Comparison of ENCODE assay signal across 8 mouse cellular contexts in genomic region chr15:79441331-79442256, GRCm38 (mm10). TPM values are rescaled to one million over a fixed set of nuclear protein-coding genes. Genes with fewer than 3 reads are reported as not detected.
DNase-seq lines count a peak whose midpoint lies in the region; ATAC-seq and TF ChIP-seq lines count a peak whose summit lies in the region.

No protein-coding gene starts in this region.

- H3K4me3 ChIP-seq in ES-Bruce4 (ENCODE audit: low read depth, low read length), result peak overlapping the region; percentile 67
- H3K4me3 ChIP-seq in forebrain, embryonic 14.5 days (ENCODE audit: low read depth, low read length), result peak overlapping the region; percentile 98
- H3K4me3 ChIP-seq in lung, embryonic 14.5 days (ENCODE audit: low read depth, low read length), result peak overlapping the region; percentile 88
- H3K4me3 ChIP-seq in thymus, adult 2 months (ENCODE audit: control insufficient read depth, insufficient read depth, low read length), result peak overlapping the region; percentile 67

- ATAC-seq in forebrain, embryonic 14.5 days, result peak; percentile 81
- peak; percentile 59 for ATAC-seq in lung, embryonic 14.5 days (ENCODE audit: insufficient read depth)
- ATAC-seq in neutrophil, adult 5-6 weeks (ENCODE audit: extremely low read depth, insufficient number of reproducible peaks, low FRiP score, poor library complexity, severe bottlenecking), result peak; percentile 36; the same call in 1 of the 2 replicates

- peak overlapping the region; percentile 95 for H3K9ac ChIP-seq in ES-Bruce4 (ENCODE audit: low read depth, poor library complexity, severe bottlenecking)
- peak overlapping the region; percentile 100 for H3K9ac ChIP-seq in forebrain, embryonic 14.5 days (ENCODE audit: low read length)
- peak overlapping the region; percentile 99 for H3K9ac ChIP-seq in lung, embryonic 14.5 days

- H3K4me2 ChIP-seq in forebrain, embryonic 14.5 days (ENCODE audit: low read length), result peak overlapping the region; percentile 86
- peak overlapping the region; percentile 65 for H3K4me2 ChIP-seq in lung, embryonic 14.5 days

- no peak for TF ChIP-seq EP300 in ES-Bruce4 (IDR thresholded peaks at IDR 0.05; ENCODE audit: insufficient read depth, low read depth, low read length)

- WGBS in forebrain, embryonic 14.5 days, result under 1% methylated on average over 57 of the region's 107 CpGs
- under 1% methylated on average over 87 of the region's 107 CpGs for WGBS in lung, embryonic 14.5 days
- 1% methylated on average over 100 of the region's 107 CpGs for WGBS in thymus, adult 2 months

- H3K27ac ChIP-seq in ES-Bruce4 (ENCODE audit: insufficient read depth, low read length), result 0 out of 2 replicates have a peak overlapping the region, but pooled peaks have one; percentile 24
- H3K27ac ChIP-seq in forebrain, embryonic 14.5 days (ENCODE audit: low read depth, low read length), result peak overlapping the region; percentile 98
- H3K27ac ChIP-seq in lung, embryonic 14.5 days (ENCODE audit: low read depth), result peak overlapping the region; percentile 97
- peak overlapping the region; percentile 36; the same call in 1 of the 2 replicates for H3K27ac ChIP-seq in thymus, adult 2 months (ENCODE audit: control insufficient read depth, insufficient read depth, low read length)

- H3K27me3 ChIP-seq in ES-Bruce4 (ENCODE audit: control insufficient read depth, insufficient read depth, low read length, poor library complexity, severe bottlenecking), result no peaks in the 10 kb centered on the region
- no peaks in the 10 kb centered on the region for H3K27me3 ChIP-seq in forebrain, embryonic 14.5 days (replicated peaks; ENCODE audit: control insufficient read depth, insufficient read depth, low read length)
- no peaks in the 10 kb centered on the region for H3K27me3 ChIP-seq in lung, embryonic 14.5 days (ENCODE audit: insufficient read depth, low read length)
- H3K27me3 ChIP-seq in thymus, adult 2 months (ENCODE audit: control insufficient read depth, insufficient read depth, low read length), result no peaks in the 10 kb centered on the region

- H3K9me3 ChIP-seq in ES-Bruce4 (replicated peaks; ENCODE audit: control insufficient read depth, insufficient read depth, low read length, poor library complexity, severe bottlenecking), result no peaks in the 10 kb centered on the region
- no peaks in the 10 kb centered on the region for H3K9me3 ChIP-seq in forebrain, embryonic 14.5 days (replicated peaks; ENCODE audit: control insufficient read depth, low read length)
- H3K9me3 ChIP-seq in lung, embryonic 14.5 days (ENCODE audit: low read depth, low read length), result no peaks in the 10 kb centered on the region

- H3K4me1 ChIP-seq in ES-Bruce4 (ENCODE audit: control insufficient read depth, insufficient read depth, low read length), result peaks cover 22% of the 10 kb centered on the region
- peaks cover 23% of the 10 kb centered on the region for H3K4me1 ChIP-seq in forebrain, embryonic 14.5 days (ENCODE audit: control insufficient read depth, insufficient read depth, low read length)
- H3K4me1 ChIP-seq in lung, embryonic 14.5 days (ENCODE audit: insufficient read depth), result peaks cover 23% of the 10 kb centered on the region
- H3K4me1 ChIP-seq in thymus, adult 2 months (replicated peaks; ENCODE audit: control insufficient read depth, insufficient read depth, low read length), result peaks cover 34% of the 10 kb centered on the region

- intact Hi-C loops in heart, postnatal 10 days (cut with DNase I), result no loop called here

- peak; percentile 30 for DNase-seq in c-Kit-positive CD71-positive TER-119-negative erythroid progenitor cells, embryonic 14.5 days (ENCODE audit: low read depth)
- DNase-seq in forebrain, embryonic 14.5 days (ENCODE audit: low spot score), result peak; percentile 82
- DNase-seq in heart, postnatal 10 days, result peak; percentile 86 to 90
- DNase-seq in kidney, postnatal 36 days, result peak; percentile 84 to 93
- DNase-seq in lung, embryonic 14.5 days, result peak; percentile 86
- DNase-seq in thymus, adult 2 months, result peak; percentile 79

- no peak for TF ChIP-seq POLR2A in ES-Bruce4 (IDR thresholded peaks at IDR 0.05; ENCODE audit: insufficient read depth, low read length)
- peak; percentile 59; the same call in 1 of the 2 replicates for TF ChIP-seq POLR2A in thymus, adult 2 months (IDR thresholded peaks at IDR 0.05; ENCODE audit: control insufficient read depth, extremely low read depth, insufficient read depth, low read length, poor library complexity)

- H3K36me3 ChIP-seq in ES-Bruce4 (ENCODE audit: control insufficient read depth, insufficient read depth, low read length, poor library complexity, severe bottlenecking), result no peaks in the 10 kb centered on the region
- H3K36me3 ChIP-seq in forebrain, embryonic 14.5 days (ENCODE audit: control insufficient read depth, insufficient read depth, low read length), result peaks cover 23% of the 10 kb centered on the region
- peaks cover 24% of the 10 kb centered on the region for H3K36me3 ChIP-seq in lung, embryonic 14.5 days (ENCODE audit: insufficient read depth)
- H3K36me3 ChIP-seq in thymus, adult 2 months (ENCODE audit: control insufficient read depth, insufficient read depth, low read length), result peaks cover 6% of the 10 kb centered on the region; the same call in 1 of the 2 replicates

- TF ChIP-seq CTCF in ES-Bruce4 (IDR thresholded peaks at IDR 0.05; ENCODE audit: low read depth, low read length), result no peak
- no peak for TF ChIP-seq CTCF in lung, embryonic 14.5 days (IDR thresholded peaks at IDR 0.05; ENCODE audit: low read depth)
- TF ChIP-seq CTCF in thymus, adult 2 months (IDR thresholded peaks at IDR 0.05; ENCODE audit: borderline replicate concordance, control insufficient read depth, extremely low read depth, insufficient read depth, low read length, poor library complexity), result no peak

RNA-seq across cellular contexts. Expression of gene Csnk1e, which starts 13.8 kb away (rescaled TPM):
- 113 and 116 TPM in 2 replicates for polyA plus RNA-seq in ES-Bruce4 (2011; ENCODE audit: insufficient read depth, insufficient read length, low read depth, missing spikeins)
- polyA plus RNA-seq in forebrain, embryonic 14.5 days (2014; fragmentation: Nextera tagmentation; extraction: Ambion mirVana), result 114 and 158 TPM in 2 replicates
- 10 to 100 TPM; 79.6 to 81.4 TPM for total RNA-seq in heart, postnatal 10 days (2021)
- polyA plus RNA-seq in lung, embryonic 14.5 days (2014; fragmentation: Nextera tagmentation; extraction: Ambion mirVana), result 93.2 and 99.6 TPM in 2 replicates
- total RNA-seq in neutrophil, adult 5-6 weeks (2017), result 83.1 and 92.8 TPM in 2 replicates
- polyA plus RNA-seq in thymus, adult 2 months (2012; rRNA removed), result 155 and 173 TPM in 2 replicates

RNA-seq across cellular contexts. Expression of gene Tmem184b, which starts 38.2 kb away (rescaled TPM):
- 50.7 and 59.6 TPM in 2 replicates for polyA plus RNA-seq in ES-Bruce4 (2011; ENCODE audit: insufficient read depth, insufficient read length, low read depth, missing spikeins)
- polyA plus RNA-seq in forebrain, embryonic 14.5 days (2014; fragmentation: Nextera tagmentation; extraction: Ambion mirVana), result 20.3 and 30.6 TPM in 2 replicates
- 10 to 100 TPM; 59.2 to 67.8 TPM for total RNA-seq in heart, postnatal 10 days (2021)
- 77.3 and 78.3 TPM in 2 replicates for polyA plus RNA-seq in lung, embryonic 14.5 days (2014; fragmentation: Nextera tagmentation; extraction: Ambion mirVana)
- total RNA-seq in neutrophil, adult 5-6 weeks (2017), result 22.8 and 29.3 TPM in 2 replicates
- 225 and 303 TPM in 2 replicates for polyA plus RNA-seq in thymus, adult 2 months (2012; rRNA removed)

Comparison
In these comparisons a context has a peak if more than half of its experiments do, and no peak if none do; other contexts are left out.
1. Peak in every context shown above with its lines: DNase-seq, ATAC-seq, H3K4me3 ChIP-seq and H3K27ac ChIP-seq.
2. H3K27ac ChIP-seq: peak in every context shown above with its lines; median percentile 98 in forebrain, embryonic 14.5 days; 97 in lung, embryonic 14.5 days; 36 in thymus, adult 2 months; 24 in ES-Bruce4.
3. DNase-seq: peak in every context shown above with its lines; median percentile 88 in kidney, postnatal 36 days; 88 in heart, postnatal 10 days; 86 in lung, embryonic 14.5 days; 82 in forebrain, embryonic 14.5 days; 79 in thymus, adult 2 months; 30 in c-Kit-positive CD71-positive TER-119-negative erythroid progenitor cells, embryonic 14.5 days.